Mouse (Mus musculus) liver, embryonic 14.5 days (tissue): ENCODE measurements around the gene Tdpoz2. TPM values are rescaled to one million over a fixed set of nuclear protein-coding genes. Genes with fewer than 3 reads are reported as not detected.
"Not testable (repeated sequence)": the region's sequence is repeated elsewhere in the genome, so short reads cannot be mapped to it uniquely, and the experiment has no call there.

ENCODE experiments used
- ATAC-seq: fragments of 200-750 bp; cut with Nextera tagmentation; 2 replicates; pipeline ENCODE4 v1.8.0; 2017; ENCODE audit warnings: moderate number of reproducible peaks, mild to moderate bottlenecking, moderate library complexity; ENCODE audit not compliant: insufficient read depth
- DNase-seq, 3 experiments: peaks; one replicate each; pipeline ENCODE4 v3.0.0-alpha.2; 2012 to 2013; ENCODE audit warnings: low read depth in 3 of 3, low spot score in 3 of 3
- H3K27ac ChIP-seq: fragments of 300-500 bp; sonication (generic); 2 replicates; pipeline ENCODE4 v1.5.1; 2014; ENCODE audit warnings: moderate library complexity, mild to moderate bottlenecking, control low read depth, inconsistent platforms
- H3K27me3 ChIP-seq: fragments of 300-500 bp; sonication (generic); 2 replicates; pipeline ENCODE4 v1.6.1; 2014; ENCODE audit warnings: mild to moderate bottlenecking, low read length, moderate library complexity; ENCODE audit not compliant: control insufficient read depth, insufficient read depth
- H3K36me3 ChIP-seq: fragments of 300-500 bp; sonication (generic); replicated peaks from 2 replicates; pipeline ENCODE4 v1.6.1; 2014; ENCODE audit warnings: low read depth; ENCODE audit not compliant: control insufficient read depth, insufficient read depth
- H3K4me1 ChIP-seq, 2 experiments: fragments of 200-500 bp in 1 of 2; fragments of 300-500 bp in 1 of 2; sonication (generic) in 1 of 2; replicated peaks; 2 replicates each; pipeline ENCODE4 v1.6.1; 2012 to 2014; ENCODE audit warnings: antibody characterized with exemption in 1 of 2, inconsistent platforms in 1 of 2, low read length in 1 of 2; ENCODE audit not compliant: control insufficient read depth in 2 of 2, insufficient read depth in 2 of 2
- H3K4me2 ChIP-seq: fragments of 300-500 bp; sonication (generic); 2 replicates; pipeline ENCODE4 v1.6.1; 2014; ENCODE audit warnings: low read depth, mild to moderate bottlenecking, control low read depth, moderate library complexity
- H3K4me3 ChIP-seq, 2 experiments: fragments of 200-500 bp in 1 of 2; fragments of 300-500 bp in 1 of 2; sonication (generic) in 1 of 2; 2 replicates each; pipeline ENCODE4 v1.5.1; 2012 to 2014; ENCODE audit warnings: low read depth in 2 of 2, low read length in 2 of 2, mild to moderate bottlenecking in 2 of 2, control low read depth in 1 of 2, inconsistent platforms in 1 of 2, moderate library complexity in 1 of 2; ENCODE audit not compliant: insufficient read depth in 1 of 2
- H3K9ac ChIP-seq: fragments of 300-500 bp; sonication (generic); replicated peaks from 2 replicates; pipeline ENCODE4 v1.6.1; 2014; ENCODE audit warnings: mild to moderate bottlenecking, control low read depth, moderate library complexity
- H3K9me3 ChIP-seq: fragments of 300-500 bp; sonication (generic); 2 replicates; pipeline ENCODE4 v1.6.1; 2016; ENCODE audit warnings: low read length, mixed read lengths; ENCODE audit not compliant: control insufficient read depth
- CTCF ChIP-seq: IDR thresholded peaks from 2 replicates; pipeline ENCODE4 v1.5.1; 2016; ENCODE audit warnings: antibody characterized with exemption, low read depth, control low read depth
- EP300 ChIP-seq: IDR thresholded peaks from 2 replicates; pipeline ENCODE4 v1.6.1; 2016; ENCODE audit warnings: antibody characterized with exemption, low read depth
- WGBS: fragments of 180-500 bp; shearing (Covaris S2); extraction: QIAGEN DNeasy Blood & Tissue Kit; methylation state at CpG from one replicate; pipeline ENCODE4 v1.1.7; 2014; ENCODE audit not compliant: insufficient replicate concordance; 5-methylcytosine and 5-hydroxymethylcytosine counted together
- polyA plus RNA-seq, 2 experiments: library from polyadenylated mRNA; depleted of rRNA in 1 of 2; stranded (reverse) in 1 of 2; unstranded in 1 of 2; fragments of >200 nt; fragmentation: Nextera tagmentation in 1 of 2; extraction: Ambion mirVana in 1 of 2; gene quantifications; 2 replicates each; pipeline versions ENCODE4 v1.2.1 to v1.2.3; 2012 to 2014

Tdpoz2 gene
- polyA plus RNA-seq, 2 experiments: not detected

GRCm38 (mm10) chr3:93608970-93609369 is 43.5 kb downstream of the Tdpoz2 start:
- not testable (repeated sequence) for H3K9ac ChIP-seq, ATAC-seq, H3K27me3 ChIP-seq, DNase-seq, H3K36me3 ChIP-seq, H3K9me3 ChIP-seq, H3K4me2 ChIP-seq, H3K27ac ChIP-seq, H3K4me1 ChIP-seq, H3K4me3 ChIP-seq
- peak; percentile 56 for TF ChIP-seq CTCF

DNA sequence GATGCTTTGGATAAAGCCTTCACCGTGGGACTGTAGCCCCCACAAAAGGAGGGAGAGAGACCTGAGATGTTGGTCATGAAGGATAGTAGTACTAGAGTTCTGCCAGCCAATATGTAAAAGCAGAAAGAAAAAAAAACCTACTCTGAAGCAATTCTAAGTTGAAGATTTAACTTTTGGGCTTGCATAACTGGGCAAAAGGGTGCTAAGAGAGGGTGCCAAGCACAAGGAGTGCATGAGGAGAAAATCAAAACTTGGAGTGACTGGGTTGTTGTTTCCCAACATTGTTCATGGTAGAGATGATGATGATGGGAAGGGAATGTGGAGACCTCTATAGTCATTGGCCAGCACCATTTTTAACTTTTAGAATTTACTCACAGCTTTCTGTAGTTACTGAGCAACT is 50.6 kb downstream of the Tdpoz2 start:
- no peak overlapping the region for H3K9ac ChIP-seq
- no peak overlapping the region for H3K4me3 ChIP-seq
- no peak overlapping the region for H3K4me2 ChIP-seq
- 45% methylated on average over 1 of the region's 1 CpGs for WGBS
- no peaks in the 10 kb centered on the region for H3K9me3 ChIP-seq
- H3K27me3 ChIP-seq: no peaks in the 10 kb centered on the region
- no peak for TF ChIP-seq CTCF
- TF ChIP-seq EP300: no peak
- no peaks in the 10 kb centered on the region for H3K36me3 ChIP-seq
- ATAC-seq (no peak), DNase-seq (no peak)
- peaks cover 0 to 3% of the 10 kb centered on the region in 2 experiments; a peak in 2 of 4 replicates for H3K4me1 ChIP-seq
- no peak overlapping the region for H3K27ac ChIP-seq

Other genes with a start within 250 kb of the Tdpoz2 start
- gene Tchh, start 210.4 kb downstream of the Tdpoz2 start, polyA plus RNA-seq (2012; rRNA removed): 0.04 TPM in 1 of 2 replicates, not detected in the other
- 0.04 and 0.11 TPM in 2 replicates for gene Tchh, start 210.4 kb downstream of the Tdpoz2 start, polyA plus RNA-seq (2014; fragmentation: Nextera tagmentation; extraction: Ambion mirVana)
- gene Tchhl1, start 183.9 kb downstream of the Tdpoz2 start, polyA plus RNA-seq (2012; rRNA removed): not detected in 2 replicates
- not detected in 2 replicates for gene Tchhl1, start 183.9 kb downstream of the Tdpoz2 start, polyA plus RNA-seq (2014; fragmentation: Nextera tagmentation; extraction: Ambion mirVana)
- gene S100a11, start 132.2 kb downstream of the Tdpoz2 start, polyA plus RNA-seq (2012; rRNA removed): 39.1 and 46.2 TPM in 2 replicates
- gene S100a11, start 132.2 kb downstream of the Tdpoz2 start, polyA plus RNA-seq (2014; fragmentation: Nextera tagmentation; extraction: Ambion mirVana): 126 and 159 TPM in 2 replicates
- gene S100a10, start 97.6 kb downstream of the Tdpoz2 start, polyA plus RNA-seq (2012; rRNA removed): 23.5 and 25.0 TPM in 2 replicates
- gene S100a10, start 97.6 kb downstream of the Tdpoz2 start, polyA plus RNA-seq (2014; fragmentation: Nextera tagmentation; extraction: Ambion mirVana): 53.0 and 57.8 TPM in 2 replicates
- gene Tdpoz1, start 23.6 kb upstream of the Tdpoz2 start, polyA plus RNA-seq (2012; rRNA removed): not detected in 2 replicates
- gene Tdpoz1, start 23.6 kb upstream of the Tdpoz2 start, polyA plus RNA-seq (2014; fragmentation: Nextera tagmentation; extraction: Ambion mirVana): not detected in 2 replicates
- gene Gm37596, start 40.4 kb upstream of the Tdpoz2 start, polyA plus RNA-seq (2012; rRNA removed): not detected in 2 replicates
- gene Gm37596, start 40.4 kb upstream of the Tdpoz2 start, polyA plus RNA-seq (2014; fragmentation: Nextera tagmentation; extraction: Ambion mirVana): not detected in 2 replicates
- gene Gm5773, start 120.3 kb upstream of the Tdpoz2 start, polyA plus RNA-seq (2012; rRNA removed): not detected in 2 replicates
- gene Gm5773, start 120.3 kb upstream of the Tdpoz2 start, polyA plus RNA-seq (2014; fragmentation: Nextera tagmentation; extraction: Ambion mirVana): not detected in 2 replicates
- not detected in 2 replicates for gene Tdpoz4, start 143.7 kb upstream of the Tdpoz2 start, polyA plus RNA-seq (2012; rRNA removed)
- not detected in 2 replicates for gene Tdpoz4, start 143.7 kb upstream of the Tdpoz2 start, polyA plus RNA-seq (2014; fragmentation: Nextera tagmentation; extraction: Ambion mirVana)
- not detected in 2 replicates for gene Tdpoz3, start 173.3 kb upstream of the Tdpoz2 start, polyA plus RNA-seq (2012; rRNA removed)
- not detected in 2 replicates for gene Tdpoz3, start 173.3 kb upstream of the Tdpoz2 start, polyA plus RNA-seq (2014; fragmentation: Nextera tagmentation; extraction: Ambion mirVana)